Mouse (Mus musculus) heart, adult 11 months (tissue): ENCODE measurements at regions not wholly inside any gene's neighbourhood (a gene's known extent, or its start where the extent isn't known, plus 50 kb on each side); places are given as distances from the start of the nearest gene placed in this dataset.
"Not testable (repeated sequence)": the region's sequence is repeated elsewhere in the genome, so short reads cannot be mapped to it uniquely, and the experiment has no call there.

Source experiments
- DNase-seq: peaks from one replicate; pipeline ENCODE4 v3.0.0; 2022

DNA sequence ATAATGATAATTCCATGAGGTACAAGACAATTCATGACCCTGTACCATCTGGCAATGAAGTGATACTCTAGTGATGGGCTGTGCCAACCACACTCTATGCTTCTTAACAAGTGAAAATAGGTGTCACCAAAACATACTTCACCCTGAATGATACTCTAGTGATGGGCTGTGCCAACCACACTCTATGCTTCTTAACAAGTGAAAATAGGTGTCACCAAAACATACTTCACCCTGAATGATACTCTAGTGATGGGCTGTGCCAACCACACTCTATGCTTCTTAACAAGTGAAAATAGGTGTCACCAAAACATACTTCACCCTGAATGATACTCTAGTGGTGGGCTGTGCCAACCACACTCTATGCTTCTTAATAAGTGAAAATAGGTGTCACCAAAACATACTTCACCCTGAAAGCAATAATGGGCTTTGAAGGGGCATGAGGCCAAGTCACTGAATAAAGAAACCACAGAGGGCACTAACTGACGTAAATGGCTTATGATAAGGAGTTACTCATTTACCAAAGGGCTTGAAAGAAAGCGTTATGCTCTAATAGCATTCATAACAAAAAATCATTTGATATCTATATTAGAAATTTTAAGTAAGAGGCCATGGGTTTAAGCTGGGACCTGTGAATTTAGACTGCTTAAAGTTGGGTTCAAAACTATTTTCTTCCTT lies 263.0 kb downstream of the Nfkbiz start:
- DNase-seq: not testable (repeated sequence)

GRCm38 (mm10) chr16:55571106-55571505 lies 267.6 kb downstream of the Nfkbiz start:
- peak; percentile 97 for DNase-seq

GRCm38 (mm10) chr16:55570097-55570496 lies 268.6 kb downstream of the Nfkbiz start:
- DNase-seq: peak; percentile 53

DNA sequence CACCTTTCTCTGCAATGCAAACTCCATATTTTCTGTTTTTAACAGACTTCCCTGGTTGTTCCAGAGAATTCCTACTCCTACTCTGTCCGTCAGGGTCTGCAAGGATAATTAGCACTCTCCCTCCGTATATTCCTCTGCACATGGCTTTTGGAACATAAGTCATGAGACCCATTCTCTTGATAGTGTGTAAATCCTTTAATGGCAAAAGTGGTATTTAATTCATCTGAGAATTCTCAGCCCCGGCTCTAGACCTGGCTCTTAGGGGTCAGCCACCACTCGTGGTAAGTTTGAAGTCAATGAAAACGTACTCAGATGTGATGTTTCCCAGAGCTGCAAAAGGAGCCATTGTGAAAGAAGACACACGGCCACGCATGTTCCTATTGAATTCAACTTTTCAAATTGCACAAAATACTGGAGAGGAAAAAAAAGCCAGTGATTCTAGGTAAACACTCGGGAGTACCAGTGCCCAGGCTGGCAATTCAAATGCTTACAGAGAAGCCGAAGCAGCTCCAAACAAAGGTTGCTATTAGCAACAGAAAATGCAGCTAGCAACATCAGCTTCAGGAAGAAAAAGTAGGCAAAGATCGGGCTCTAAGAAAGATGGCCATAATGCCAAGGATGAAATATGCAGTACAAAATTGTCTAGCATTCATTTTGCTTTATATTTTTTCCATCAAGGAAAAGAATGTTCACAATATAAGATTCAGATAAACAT lies 258.2 kb upstream of the Zpld1 start:
- no peak for DNase-seq

GRCm38 (mm10) chr16:55555224-55555623 lies 257.4 kb upstream of the Zpld1 start:
- peak; percentile 95 for DNase-seq

GRCm38 (mm10) chr16:55553896-55554295 lies 256.1 kb upstream of the Zpld1 start:
- DNase-seq: peak; percentile 92

- peak; percentile 84 for DNase-seq
These were observed 253.6 kb upstream of the Zpld1 start for GRCm38 (mm10) chr16:55551348-55551747.

DNA sequence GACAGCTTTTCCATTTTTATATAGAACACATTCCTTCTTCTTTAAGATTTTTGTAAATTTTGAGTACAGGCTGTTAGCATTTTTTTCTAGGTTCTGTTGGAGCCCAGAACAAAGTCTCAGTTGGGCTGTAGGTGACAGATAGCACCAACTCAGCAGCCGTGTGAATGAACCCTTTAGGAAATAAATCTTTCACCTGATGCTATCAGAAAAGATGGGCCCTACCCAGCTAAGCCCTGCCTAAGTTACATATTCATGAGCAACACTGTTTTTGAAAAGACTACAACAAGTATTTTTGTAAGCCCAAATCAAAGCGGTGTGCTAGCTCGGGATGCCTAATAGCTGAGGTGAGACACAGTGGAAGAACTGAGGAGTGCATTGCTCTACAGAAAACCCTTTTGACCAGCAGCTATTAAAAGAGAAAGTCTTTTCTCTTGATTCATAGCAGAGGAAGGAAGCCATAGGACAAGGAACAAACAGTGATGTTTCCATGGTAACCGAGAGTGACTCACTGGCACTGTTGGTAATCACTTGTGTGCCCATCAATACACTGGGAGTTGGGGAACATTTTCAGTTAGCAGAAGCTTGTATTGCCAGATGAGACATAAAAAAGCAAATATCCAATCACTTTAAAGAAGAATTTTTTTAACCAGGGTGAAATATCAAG lies 253.0 kb upstream of the Zpld1 start:
- peak; percentile 93 for DNase-seq

DNA sequence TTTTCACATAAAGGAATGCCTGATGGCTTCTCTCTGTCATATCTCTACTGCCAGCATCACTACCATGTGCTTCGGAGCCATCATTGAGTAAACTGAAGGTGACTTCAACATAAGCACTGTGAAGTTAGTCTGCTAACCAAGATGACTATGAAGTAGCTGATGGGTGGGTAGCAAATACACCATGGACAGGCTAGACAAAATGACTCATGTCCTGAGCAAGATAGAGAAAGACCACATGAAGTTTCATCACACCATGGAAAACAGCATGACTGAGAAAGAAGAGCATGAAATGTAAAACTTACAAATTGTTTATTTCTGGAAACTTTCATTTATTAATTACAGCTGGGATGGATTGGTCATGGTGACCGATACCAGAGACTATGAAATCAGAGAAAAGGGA lies 249.3 kb upstream of the Zpld1 start:
- DNase-seq: no peak

GRCm38 (mm10) chr16:55540336-55541015 lies 242.7 kb upstream of the Zpld1 start:
- no peak for DNase-seq

DNA sequence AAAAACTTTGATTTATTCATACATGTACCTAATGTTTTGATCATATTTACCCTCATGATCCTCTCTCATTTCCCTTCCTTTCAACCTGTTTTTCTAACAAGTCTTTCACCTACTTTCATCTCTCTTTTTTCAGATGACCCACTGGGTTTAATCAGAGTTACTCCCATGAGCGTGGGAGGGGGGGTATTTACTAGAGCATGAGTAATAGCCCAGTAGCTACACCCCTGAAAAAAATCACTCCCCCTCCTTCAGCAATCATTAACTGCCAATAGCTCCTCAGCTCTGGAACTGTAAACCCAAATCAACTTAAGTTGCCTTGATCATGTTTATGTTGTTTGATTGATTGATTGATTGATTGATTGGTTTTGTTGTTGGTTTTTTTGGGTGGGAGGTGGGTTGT lies 241.4 kb upstream of the Zpld1 start:
- no peak for DNase-seq

GRCm38 (mm10) chr16:55537548-55537947 lies 239.8 kb upstream of the Zpld1 start:
- no peak for DNase-seq

- DNase-seq: no peak
These were observed 234.9 kb upstream of the Zpld1 start for GRCm38 (mm10) chr16:55532686-55533085.

GRCm38 (mm10) chr16:55530844-55531243 lies 233.1 kb upstream of the Zpld1 start:
- no peak for DNase-seq

DNA sequence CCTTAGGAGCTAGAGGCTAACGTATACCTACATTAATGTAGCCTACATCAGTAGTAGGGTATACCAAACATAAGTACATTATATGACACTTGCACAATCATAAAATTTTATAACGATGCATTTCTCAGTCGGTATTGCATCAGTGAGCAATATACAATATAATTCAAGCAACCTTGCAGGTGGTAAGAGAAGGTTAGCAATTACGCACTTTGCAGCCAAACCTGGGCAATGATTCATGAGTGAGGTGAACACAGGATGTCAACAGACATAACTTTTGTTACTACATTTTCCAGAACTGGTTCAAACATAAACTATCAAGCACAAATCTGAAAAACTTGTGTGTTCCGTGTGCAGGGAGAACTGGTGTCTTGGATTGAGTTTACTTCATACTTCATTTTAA lies 229.9 kb upstream of the Zpld1 start:
- no peak for DNase-seq

GRCm38 (mm10) chr16:55526230-55526842 lies 228.6 kb upstream of the Zpld1 start:
- no peak for DNase-seq

GRCm38 (mm10) chr16:55523264-55523663 lies 225.5 kb upstream of the Zpld1 start:
- DNase-seq: no peak

GRCm38 (mm10) chr16:55522283-55522682 lies 224.5 kb upstream of the Zpld1 start:
- no peak for DNase-seq

DNA sequence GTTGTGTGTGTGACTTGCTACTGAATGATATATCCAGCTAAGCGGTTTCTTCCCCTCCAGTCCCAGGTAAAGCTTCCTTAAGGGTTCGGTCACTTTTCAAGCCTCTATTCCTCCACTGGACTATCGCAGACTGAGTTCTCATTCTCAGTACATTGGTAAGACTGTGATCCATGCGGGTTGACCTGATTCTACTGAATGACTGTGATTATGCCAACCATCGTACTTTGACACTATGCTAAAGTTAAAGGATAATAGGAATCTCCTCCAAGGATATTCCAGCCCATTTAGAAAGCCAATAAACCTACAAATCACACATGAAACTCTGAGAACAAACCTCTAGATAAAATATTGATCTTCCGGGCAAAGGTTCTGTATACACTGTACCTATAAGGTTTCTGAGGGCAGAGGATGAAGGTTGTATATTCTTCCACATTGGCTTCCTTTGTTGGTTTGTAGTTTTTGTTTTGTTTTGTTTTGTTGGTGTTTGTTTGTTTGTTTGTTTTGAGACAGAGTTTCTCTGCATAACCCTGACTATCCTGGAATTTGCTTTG lies 223.7 kb upstream of the Zpld1 start:
- DNase-seq: no peak

- DNase-seq: no peak
These were observed 222.3 kb upstream of the Zpld1 start for GRCm38 (mm10) chr16:55520077-55520476.

DNA sequence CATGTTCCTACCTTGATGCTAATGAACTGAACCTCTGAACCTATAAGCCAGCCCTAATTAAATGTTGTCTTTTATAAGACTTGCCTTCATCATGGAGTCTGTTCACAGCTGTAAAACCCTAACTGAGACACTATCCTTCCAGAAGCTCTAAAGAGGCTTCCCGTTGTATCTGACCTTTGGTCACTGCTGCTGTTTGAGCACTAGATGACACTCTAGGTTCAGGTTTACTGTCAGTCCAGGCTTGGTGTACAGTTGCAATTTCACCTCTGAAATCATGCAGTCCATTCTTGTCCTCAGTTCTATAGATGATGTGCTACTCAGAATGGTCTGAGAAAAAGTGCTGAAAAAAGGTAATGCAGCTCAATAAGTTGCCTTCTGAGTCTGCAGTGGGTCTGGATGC lies 221.9 kb upstream of the Zpld1 start:
- no peak for DNase-seq

DNA sequence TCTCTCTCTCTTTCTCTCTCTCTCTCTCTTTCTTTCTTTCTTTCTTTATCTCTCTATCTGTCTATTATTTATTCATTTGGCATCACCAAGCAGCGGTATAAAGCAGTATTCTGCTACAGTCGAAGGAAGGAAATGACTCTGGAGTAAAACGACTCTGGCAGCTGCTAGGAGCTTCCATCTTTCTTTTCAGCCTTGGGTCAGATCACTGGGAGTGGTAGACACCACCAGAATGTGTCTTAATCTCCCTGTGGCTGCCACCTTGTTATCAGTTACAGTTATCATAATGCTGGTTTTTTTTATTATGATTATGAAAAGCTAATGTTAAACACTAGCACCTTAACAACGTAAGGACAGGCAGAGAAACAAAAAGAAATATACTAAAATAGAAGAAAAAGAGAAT lies 219.2 kb upstream of the Zpld1 start:
- no peak for DNase-seq

DNA sequence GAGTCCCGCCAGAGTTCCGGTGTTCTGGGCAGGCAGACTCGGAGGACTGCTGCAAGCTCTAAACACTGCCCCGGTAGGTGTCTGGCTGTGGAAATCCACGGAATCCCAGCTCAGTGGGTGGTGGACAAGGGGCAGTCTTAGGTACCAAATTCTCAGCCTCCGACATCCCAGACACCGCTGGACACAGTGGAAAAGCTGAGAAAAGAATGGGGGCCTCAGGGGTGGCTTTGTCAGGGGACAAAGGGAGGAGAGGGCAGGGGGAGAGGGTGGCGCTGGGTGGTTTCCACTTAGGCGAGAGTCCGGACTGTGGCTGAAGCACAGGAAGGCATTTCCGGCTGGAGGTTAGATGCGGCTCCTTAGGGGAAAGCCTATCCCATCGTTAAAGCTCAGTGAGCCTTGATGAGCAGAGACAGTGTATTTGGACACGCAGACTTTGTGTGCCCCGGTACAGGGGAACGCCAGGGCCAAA lies 217.5 kb upstream of the Zpld1 start:
- DNase-seq: no peak
